Mouse (Mus musculus) common myeloid progenitor, adult 5-6 weeks (primary cell): ENCODE results near the gene Tk1. TPM values are rescaled to one million over a fixed set of nuclear protein-coding genes. Genes with fewer than 3 reads are reported as not detected.
"Not testable (repeated sequence)": the region's sequence is repeated elsewhere in the genome, so short reads cannot be mapped to it uniquely, and the experiment has no call there.

Experiments used
- ATAC-seq: replicated peaks from 2 replicates; pipeline ENCODE4 v1.8.0; 2016; ENCODE audit warnings: low read depth, mild to moderate bottlenecking, moderate TSS enrichment, inconsistent platforms; ENCODE audit not compliant: poor library complexity, severe bottlenecking
- total RNA-seq: library from RNA; stranded (forward); fragments of 200-1000, 187-1606 nt; gene quantifications from 2 replicates; pipeline ENCODE4 v1.2.3, GENCODE M21; 2017

The Tk1 gene
- total RNA-seq, 1 experiment from 2014 or later = 61.6 TPM

DNA sequence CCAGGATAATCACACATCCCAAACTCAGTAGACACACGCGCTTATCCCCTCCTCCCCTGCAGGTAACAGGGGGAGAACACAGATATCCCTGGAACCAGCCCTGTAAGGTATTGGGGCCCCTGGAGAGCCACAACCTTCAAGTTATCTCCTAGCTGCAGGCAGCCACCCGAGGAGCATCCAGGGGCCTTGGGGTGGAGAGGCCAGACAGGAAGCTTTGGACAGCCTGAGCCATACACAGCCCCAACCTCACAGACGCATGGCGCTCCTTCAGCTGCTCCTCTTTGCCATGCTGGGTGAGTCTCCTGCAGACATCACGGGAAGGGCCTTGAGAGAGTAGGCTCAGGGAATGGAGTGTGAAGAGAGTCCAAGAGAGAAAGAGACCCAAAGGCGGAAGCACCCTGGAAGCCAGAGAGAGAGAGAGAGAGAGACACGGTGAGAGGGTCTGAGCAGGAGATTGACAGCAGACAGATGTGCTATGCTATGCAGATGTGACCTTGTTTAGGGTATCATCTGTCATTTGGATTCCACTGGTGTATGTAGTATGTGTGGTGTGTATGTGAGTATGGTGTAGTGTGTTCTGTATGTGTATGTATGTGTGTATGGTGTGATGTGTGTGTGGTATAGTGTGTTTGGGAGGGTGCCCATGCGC lies 28.3 kb downstream of the Tk1 start, which contains the start of gene 6030468B19Rik:
Gene 6030468B19Rik (plus strand): TSS at position 150 of the 649 bp plus-strand sequence.
- ATAC-seq = peak; percentile 30; the same call in 1 of the 2 replicates

DNA sequence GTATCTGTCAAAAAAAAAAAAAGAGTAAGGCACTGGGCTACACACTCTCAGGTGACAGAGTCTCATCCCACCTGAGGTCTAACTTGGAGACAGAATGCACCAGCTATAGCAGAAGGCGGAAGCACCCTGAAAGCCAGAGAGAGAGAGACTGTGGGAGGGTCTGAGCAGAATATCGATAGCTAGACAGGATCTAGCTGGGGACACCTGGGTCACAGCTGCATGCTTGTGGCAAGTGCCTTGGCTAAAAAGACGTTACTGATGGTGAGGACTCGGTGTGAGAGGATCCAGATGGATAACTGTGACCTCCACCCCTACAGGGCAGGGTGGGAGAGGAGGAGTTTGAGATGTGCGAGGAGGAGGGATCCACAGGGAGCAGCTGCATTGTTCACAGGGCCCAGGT lies 28.9 kb downstream of the Tk1 start:
- no peak for ATAC-seq

DNA sequence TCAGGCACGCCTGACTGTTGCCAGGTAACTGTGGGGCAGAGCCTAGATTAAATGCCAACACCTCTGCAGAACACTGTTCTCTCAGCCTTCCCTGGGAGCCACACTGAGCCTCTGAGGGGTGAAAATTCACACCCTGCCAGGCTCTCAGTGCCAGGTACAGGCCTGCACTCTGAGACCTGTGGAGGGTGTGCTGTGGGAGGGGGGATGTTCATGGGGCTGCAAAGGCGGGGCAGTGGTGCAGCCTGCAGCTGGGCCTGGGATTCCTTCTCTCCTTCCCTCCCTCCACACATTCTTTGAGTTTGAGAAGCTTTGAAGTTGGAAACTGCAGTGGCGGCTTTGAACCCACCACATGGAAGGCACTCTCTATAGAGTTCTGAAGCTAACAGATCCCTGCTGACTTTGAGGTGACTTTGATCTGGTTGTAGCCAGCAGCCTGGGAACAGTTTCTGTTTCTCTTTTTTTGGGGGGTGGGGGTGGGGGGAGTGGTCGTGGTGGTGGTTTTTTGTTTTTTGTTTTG lies 31.8 kb downstream of the Tk1 start:
- ATAC-seq = no peak

DNA sequence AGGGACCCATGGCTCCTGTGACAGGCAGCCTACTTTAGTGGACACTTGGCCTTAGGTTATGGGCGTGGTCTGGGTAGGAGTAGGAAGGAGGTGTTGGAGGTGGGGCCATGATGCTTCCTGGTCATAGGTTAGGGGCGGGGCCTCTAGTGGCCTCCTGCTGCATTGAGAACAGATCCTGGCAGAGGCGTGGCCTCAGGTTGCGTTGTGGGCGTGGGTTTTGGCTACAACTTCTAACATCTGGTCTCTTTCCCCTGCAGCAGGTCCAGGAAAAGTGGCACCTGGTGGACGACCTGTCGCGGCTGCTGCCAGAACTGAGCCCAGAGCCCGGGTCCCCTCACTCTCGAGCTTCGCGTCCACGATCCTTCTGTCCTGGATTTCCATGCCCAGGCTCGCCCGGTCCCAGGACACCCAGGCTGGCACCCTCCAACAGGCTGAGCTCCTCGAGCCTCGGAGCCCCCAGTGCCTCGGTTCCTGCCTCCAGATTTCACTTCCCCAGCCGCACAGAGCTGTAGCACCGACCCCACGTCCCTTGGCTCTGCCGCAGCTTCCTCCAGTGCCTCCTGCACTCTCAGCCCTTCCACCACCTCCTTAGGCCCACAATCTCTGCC lies 33.5 kb downstream of the Tk1 start:
- peak; percentile 76 for ATAC-seq

DNA sequence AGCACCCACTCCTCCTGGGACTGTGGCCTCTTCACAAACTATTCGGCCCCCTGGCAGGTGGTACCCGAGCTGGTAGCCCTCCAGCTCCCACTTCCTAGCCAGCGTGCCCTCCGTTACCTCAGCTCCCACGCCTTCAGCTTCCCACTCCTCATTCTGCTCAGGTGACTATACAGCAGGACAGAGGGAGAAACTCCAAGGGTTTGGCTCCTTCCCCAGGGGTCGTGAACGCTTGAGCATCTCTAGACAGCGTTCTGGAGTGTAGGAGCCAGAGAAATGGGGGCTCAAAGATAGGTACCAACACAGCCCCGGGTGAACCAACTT lies 34.5 kb downstream of the Tk1 start:
- ATAC-seq = no peak

DNA sequence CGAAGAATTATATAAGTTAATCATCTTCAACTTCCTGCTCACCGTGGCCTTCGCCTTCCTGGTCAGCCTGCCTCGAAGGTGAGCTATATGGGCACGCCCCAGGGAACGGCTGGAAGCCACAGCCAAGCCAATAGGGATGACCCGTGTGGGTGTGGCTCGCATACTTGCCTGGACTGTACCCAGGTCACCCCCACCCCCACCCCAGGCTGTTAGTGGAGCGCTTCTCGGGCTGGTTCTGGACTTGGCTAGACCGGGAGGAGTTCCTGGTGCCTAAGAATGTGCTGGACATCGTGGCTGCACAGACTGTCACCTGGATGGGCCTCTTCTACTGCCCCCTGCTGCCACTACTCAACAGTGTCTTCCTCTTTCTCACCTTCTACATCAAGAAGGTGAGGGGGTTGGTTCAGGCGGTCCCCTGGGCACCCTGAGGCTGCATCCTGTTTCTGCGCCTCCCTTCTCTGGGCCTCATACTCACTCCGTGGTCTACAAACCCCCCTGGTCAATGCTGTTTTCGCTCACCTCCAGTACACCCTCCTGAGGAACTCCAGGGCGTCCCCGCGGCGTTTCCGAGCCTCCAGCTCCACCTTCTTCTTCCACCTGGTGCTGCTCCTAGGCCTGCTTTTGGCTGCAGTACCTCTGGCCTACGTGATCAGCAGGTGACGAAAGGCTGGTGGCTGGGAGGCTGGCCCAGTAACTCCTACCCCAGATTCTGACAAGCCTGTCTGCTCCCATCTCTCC lies 35.0 kb downstream of the Tk1 start:
- ATAC-seq = no peak

DNA sequence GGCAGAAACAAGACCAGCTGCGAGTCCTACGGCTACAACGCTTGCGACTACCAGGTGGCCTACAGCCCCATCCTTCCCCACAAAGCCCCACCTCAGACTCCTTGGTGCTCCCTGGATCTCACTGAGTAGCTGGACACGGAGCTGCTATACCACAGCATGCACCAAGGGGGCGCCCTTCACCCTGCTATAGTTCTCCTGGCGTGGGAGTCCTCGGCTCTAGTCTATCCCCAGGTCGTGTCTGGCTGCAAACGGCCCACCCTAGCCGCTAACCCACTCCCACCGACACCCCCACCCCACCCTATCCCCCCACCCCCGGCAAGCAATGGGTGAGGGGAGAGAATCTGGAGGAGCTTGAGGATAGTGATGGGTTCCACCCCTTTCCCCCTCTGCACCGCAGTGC lies 35.6 kb downstream of the Tk1 start:
- peak; percentile 58 for ATAC-seq

DNA sequence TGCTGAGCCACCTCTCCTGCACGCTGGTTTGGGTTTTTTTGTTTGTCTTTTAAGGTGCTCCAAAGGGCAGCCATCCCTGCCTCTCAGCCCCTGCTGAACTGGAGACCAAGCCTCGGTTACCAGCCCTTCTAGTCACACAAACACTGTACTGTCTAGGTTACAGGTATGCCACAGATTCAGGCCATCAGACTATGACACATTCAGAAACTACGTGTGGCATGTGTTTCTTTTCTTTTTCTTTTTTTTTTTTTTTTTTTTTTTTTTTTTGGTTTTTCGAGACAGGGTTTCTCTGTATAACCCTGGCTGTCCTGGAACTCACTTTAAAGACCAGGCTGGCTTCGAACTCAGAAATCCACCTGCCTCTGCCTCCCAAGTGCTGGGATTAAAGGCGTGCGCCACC lies 37.4 kb downstream of the Tk1 start:
- ATAC-seq = not testable (repeated sequence)

DNA sequence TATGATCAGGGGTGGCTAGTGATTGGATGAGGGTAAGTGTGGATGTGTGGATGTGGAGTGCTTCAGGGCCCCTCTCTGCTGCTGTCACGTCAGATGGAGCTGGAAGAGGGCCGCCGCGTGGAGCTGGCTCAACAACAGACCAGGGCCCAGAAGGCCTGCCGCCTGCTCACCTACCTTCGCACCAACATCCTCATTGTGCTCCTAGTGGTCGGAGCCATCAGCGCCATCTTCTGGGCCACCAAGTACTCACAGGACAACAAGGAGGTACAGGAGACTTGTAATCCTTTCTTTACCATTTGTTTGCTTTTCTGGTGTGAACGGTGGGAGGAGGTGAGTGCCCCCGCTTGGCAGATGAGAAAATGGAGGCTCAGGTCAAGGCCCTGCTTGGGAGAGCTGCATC lies 39.6 kb downstream of the Tk1 start:
- peak; percentile 51 for ATAC-seq

DNA sequence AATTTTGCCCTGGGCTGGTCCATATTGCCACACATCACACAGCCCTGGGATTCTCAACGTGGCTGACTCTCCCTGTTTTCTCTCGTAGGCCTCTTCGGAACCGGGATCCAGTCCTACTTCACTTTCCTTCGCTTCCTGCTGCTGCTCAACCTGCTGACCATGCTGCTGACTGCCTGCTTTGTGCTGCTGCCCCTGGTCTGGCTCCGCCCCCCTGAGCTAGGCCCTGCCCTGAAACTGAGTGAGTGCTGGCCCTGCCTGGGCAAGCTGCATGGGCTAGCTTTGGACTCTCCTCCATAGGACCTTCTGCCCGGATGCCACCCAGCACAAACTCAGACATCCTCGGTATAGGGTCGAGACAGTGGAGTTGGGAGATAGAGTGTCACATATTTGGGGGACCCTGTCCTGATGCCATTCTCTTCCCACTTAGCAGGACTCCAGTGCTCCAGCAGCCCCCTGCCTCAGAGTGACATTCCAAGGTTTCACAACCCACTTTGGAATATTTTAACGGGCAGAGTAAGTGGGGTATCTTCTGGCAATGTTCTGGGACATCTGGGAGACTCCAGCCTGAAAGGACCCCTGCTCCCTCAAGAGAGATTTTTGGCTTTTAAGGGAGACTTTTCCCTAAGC lies 42.1 kb downstream of the Tk1 start:
- ATAC-seq = no peak

DNA sequence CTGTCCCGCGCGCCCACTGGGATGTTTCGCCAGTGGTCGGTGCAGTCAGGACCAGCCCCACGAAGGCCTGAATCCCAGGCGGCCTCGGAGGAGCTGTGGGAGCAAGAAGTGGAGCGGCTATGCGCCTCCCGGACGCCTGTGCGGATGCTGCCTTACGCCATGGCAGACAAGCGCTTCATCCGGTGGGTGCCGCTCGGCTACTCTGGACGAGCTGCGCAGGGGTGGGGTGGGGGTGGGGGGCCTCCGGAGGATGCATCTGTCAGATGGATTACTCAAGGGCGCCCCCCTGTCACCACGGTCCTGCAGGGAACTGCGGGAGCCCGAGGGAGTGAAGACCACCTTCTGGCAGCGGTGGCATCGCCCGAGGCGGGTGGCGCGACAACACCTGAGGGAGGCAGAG lies 42.8 kb downstream of the Tk1 start:
- ATAC-seq = 0 out of 2 replicates have a peak, but pooled peaks have one; percentile 6

DNA sequence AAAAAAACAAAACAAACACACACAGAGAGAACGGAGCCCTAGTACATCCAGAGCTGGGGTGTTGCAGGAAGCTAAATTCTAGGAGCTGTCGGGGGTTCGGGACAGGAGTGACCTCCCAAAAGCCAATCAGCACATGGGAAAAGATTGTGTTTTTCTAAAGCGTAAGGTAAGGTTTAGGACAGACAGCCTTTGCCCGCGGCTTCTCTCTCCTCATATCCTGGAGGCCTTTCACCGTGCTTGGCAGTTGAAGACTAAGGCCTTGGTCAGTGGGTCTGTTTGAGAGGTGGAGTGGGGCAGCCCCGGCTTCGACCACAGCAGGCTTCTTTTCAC lies 43.2 kb downstream of the Tk1 start:
- no peak for ATAC-seq

DNA sequence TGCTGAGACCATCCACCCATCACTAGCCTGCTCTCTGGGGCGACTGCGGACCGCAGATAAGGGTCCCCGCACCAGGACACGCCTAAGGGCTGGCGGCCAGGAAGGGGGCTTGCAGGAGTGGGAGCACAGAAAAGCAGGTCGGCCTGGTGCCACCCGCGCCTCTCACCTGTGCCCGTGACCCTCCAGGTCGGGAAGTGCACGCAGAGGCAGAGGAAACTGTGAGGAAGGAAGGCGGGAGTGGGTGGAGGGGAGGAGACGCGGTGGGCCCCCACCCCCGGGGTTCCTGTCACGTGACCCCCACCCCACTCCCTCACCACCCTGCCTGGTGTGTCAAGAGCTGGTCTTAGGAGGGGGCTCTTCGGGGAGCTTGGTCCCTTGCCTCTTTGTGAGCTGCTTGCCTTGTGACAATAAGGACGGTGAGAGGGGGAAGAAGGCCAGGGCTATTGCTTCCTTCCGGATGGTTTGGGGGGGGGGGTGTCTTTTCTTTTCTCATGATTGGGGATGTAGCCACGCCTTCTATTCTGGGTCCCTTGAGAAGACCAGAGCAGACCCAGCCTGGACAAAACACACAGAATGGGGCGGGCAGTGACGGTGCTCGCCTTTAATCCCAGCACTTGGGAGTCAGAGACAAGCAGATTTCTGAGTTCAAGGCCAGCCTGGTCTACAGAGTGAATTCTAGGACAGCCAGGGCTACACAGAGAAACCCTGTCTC lies 43.7 kb downstream of the Tk1 start, which contains the start of the genes Tmc8 and Tmc6:
Gene Tmc8 (plus strand): TSS at position 84 of the 712 bp plus-strand sequence.
Gene Tmc6 (minus strand): TSS at position 206 of the 712 bp plus-strand sequence.
- ATAC-seq = 0 out of 2 replicates have a peak, but pooled peaks have one; percentile 0

DNA sequence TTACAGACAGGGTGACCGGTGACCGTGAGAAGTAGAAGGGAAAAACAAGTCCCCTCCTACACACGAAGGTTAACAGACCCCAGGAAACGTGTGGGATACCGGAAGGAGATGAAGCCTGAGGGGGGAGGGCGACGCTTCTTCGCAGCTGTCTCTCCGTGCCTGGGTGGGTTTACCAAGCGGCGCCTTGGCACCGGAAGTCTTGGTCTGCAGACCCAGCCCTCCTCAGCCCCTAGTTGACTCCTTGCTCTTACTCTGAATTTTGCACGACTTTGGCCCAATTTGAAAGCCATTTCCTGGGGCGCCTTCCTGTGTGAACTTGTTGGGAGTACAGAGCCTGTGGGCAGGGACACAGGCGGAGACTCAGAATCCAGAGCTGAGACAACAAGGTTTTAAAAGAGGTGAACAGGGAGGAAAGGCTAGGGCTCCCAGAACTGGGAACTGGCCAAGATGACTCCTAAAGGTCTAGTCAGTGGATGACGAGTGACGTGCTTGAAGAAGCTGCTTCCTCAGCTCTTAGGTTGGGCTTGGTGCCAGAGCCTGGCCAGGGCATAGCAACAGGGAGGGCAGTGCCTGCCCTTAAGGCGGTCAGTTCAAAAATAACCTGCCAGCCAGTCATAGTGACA lies 44.6 kb downstream of the Tk1 start:
- no peak for ATAC-seq

DNA sequence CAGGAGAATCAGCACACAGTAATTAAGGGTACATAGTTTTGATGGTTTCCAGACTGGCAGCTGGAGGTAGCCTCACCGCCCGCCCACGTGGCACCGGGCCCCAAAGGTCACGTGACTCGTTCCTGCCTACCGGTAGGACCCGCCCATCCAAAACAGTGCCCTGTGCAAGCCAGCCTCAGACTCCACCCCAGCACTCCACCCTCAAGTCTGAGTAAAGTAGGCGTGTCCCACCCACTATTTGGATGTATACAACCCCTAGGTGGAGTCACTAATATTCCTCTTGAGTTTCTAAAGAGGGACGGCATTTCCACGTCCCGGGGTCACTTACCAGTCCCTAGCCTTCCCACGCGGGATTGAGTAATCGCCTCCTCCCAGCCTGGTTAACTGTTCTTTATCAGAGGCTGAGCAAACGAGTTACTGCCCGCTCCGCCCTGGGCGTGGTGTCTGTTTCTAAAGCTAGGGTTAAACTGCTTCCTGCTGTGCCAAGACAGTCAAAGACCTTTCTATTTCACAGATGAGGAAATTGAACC lies 45.2 kb downstream of the Tk1 start:
- peak; percentile 71 for ATAC-seq

DNA sequence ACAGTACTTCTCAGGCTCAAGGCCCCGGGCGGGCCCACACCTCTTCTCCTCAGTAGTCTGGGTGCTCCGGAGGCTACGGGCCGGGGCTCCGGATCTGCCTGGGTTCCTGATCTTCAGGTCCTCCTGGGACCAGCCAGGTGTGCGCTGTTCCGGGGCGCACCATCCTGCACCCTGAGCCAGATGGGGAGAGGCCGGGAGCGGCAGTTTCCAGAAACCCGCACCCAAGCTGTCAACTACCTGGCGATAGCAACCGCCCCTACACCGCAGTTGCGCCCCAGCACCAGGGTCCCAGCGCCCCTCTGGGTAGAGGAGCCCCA lies 45.7 kb downstream of the Tk1 start:
- ATAC-seq = no peak

DNA sequence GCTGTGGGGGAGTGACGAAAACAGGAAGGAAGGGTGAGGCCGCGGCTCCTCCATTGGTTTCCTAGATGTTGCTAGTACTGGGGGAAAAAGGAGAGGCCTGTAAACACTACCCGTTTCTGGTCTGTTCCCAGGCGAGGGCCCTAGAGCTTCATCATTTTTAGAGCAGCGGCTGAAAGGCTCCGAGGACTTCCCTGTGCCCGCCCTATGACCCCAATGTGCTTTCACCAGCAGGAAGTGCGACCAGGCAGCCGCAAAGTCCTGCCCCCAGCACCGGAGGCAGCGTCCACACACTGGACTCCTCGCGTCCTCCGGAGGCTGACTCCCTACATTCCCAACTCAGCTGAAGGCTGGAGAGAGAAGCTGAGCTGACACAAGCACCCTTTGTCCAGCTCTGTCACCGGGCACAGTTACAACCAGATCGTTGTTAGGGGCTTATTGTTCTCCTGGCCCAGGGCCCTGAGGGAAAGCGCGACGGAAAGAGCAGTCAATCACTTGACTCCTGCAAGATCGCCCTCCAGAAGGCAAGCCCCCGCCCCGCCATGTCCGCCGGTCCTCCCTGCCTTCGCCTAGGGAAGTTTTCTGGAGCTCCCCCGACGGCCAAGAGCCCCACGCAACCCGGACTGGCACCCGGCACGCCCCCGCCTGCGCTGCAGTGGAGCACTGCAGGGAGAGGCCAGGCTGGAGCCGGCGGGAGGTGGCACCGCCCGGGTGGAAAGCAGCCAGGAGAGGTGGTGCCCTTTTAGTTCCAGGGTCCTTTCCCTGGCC lies 46.3 kb downstream of the Tk1 start:
- peak; percentile 17 for ATAC-seq

DNA sequence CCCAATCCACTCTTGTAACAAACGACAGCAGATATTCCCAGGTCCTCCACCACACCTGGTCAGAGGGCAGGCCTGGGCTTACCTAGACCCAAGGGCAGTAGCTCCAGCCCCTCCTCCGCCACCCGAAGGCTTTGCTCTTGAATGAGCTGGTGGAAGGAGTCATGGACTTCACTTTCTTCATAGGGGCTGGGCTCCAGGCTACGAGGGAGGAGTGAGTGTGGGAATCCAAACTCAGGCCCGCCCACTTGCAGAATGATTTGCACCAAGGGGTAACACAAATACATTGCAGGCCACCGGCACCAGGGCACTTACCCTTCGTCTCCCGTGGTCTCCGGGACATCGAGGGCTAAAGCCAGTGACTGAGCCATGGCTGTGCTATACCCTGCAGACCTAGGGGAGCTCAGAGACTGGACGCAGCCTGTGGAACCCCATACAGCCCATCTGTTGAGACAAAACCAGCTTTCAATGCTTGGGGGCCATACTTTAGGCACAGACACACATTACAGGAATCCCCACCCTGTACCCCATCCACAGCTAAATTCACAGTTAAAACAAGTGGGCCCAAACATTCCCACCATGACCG lies 47.0 kb downstream of the Tk1 start:
- ATAC-seq = no peak
